Mouse (Mus musculus): Measurements from ENCODE around the gene Sp6. TPM values are rescaled to one million over a fixed set of nuclear protein-coding genes. Genes with fewer than 3 reads are reported as not detected.

Gene Sp6
- not detected in 2 replicates for polyA plus RNA-seq (2014; fragmentation: Nextera tagmentation; extraction: Ambion mirVana)

DNA sequence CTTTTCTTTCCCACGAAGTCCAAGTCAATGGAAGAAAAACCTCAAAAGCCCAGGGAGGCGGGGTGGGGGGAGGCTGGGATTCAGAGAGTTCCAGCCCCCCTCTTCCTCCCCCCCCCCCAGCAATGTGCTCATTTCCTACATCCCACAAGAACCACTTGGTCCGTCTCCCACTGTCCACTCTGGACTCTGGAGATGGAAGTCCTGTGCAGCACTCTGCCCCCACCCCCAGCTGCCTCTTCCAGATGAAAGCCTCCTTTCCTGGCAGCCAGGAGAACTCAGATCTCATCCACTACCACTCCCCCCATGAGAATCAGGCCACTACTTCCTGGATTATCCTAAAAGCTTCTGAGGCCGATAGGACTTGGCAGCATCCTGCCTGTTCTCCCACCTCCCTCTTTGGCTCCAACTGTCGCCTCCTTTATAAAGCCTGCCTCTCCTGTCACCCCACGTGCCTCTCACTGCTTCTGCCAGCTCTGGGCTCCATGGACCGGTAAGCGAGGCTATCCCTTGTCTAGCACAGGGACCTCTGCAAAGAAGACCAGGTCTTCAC is at the start of gene Sp6:
TSS of gene Sp6 (plus strand) at position 274 of the 550 bp plus-strand sequence.
- WGBS, result 26% methylated on average over 8 of the region's 8 CpGs
- no peak within 1 kb of the TSS for H3K4me3 ChIP-seq (ENCODE audit: low read depth, low read length)
- no peaks in the 10 kb centered on the region for H3K9me3 ChIP-seq (ENCODE audit: control insufficient read depth, low read length)
- H3K4me2 ChIP-seq (ENCODE audit: low read length), result no peak within 1 kb of the TSS
- no peak within 1 kb of the TSS for H3K9ac ChIP-seq (ENCODE audit: low read length)
- H3K27me3 ChIP-seq (replicated peaks; ENCODE audit: control insufficient read depth, insufficient read depth, low read length), result peaks cover 44% of the 10 kb centered on the region
- DNase-seq (ENCODE audit: low spot score) (no peak), ATAC-seq (replicated peaks; ENCODE audit: low FRiP score, low TSS enrichment, low read depth) (no peak)
- peaks cover under 1% of the 10 kb centered on the region; the same call in 1 of the 2 replicates for H3K4me1 ChIP-seq (replicated peaks; ENCODE audit: control insufficient read depth, insufficient read depth, low read length)
- H3K27ac ChIP-seq (ENCODE audit: low read depth), result no peak within 1 kb of the TSS
- H3K36me3 ChIP-seq (ENCODE audit: control insufficient read depth, insufficient read depth, low read length), result no peaks in the 10 kb centered on the region

DNA sequence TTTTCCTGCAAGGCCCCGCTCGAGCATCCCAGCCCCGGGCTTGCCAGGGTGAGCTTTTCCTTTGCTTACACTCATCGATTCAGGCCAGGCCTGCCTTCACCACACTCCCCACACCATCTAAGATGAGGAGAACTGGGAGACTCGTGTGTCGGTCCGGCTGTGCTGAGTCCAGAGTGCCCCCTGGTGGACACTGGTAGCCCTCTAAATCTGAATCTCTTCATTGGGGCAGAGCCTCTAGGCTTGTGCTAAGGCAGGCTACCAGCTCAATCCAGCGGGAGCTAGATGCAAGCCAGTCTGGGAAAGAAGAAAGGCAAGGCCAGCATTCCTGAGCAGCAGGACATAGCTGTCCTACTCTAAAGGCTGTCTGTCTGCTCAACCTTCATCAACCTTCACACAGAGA is 49.6 kb upstream of the Sp6 start:
- no peak overlapping the region for H3K9ac ChIP-seq (ENCODE audit: low read length)
- DNase-seq (ENCODE audit: low spot score) (peak; percentile 95), ATAC-seq (replicated peaks; ENCODE audit: low FRiP score, low TSS enrichment, low read depth) (peak; percentile 67)
- H3K36me3 ChIP-seq (ENCODE audit: control insufficient read depth, insufficient read depth, low read length), result peaks cover 44% of the 10 kb centered on the region
- H3K27ac ChIP-seq (ENCODE audit: low read depth), result no peak overlapping the region
- WGBS, result 16% methylated on average over 8 of the region's 8 CpGs
- H3K9me3 ChIP-seq (ENCODE audit: control insufficient read depth, low read length), result no peaks in the 10 kb centered on the region
- H3K27me3 ChIP-seq (replicated peaks; ENCODE audit: control insufficient read depth, insufficient read depth, low read length), result no peaks in the 10 kb centered on the region
- no peak overlapping the region for H3K4me2 ChIP-seq (ENCODE audit: low read length)
- H3K4me1 ChIP-seq (replicated peaks; ENCODE audit: control insufficient read depth, insufficient read depth, low read length), result peaks cover 7% of the 10 kb centered on the region; the same call in 1 of the 2 replicates
- no peak overlapping the region for H3K4me3 ChIP-seq (ENCODE audit: low read depth, low read length)

DNA sequence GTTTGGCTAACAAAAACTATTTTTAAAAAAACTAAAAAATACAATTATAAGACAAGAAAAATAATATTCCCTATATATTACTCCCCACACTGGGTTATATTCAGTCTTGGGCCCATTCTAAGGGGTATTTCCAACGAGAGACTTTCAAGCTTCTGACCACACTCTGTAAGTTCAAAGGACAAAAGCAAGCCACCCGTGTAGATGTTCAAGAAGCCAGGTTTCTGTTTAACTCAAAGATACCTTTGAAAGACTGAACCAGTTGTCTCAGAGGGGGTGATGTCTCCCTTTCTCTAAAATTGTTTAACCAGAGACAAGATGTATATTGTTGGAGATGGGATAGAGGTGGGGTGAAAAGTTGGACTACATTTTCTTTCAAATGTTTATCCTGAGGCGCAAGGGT is 47.0 kb upstream of the Sp6 start:
- Histone ChIP-seq H3K9ac (ENCODE audit: low read length) (no peak overlapping the region), H3K27ac (ENCODE audit: low read depth) (no peak overlapping the region), H3K4me3 (ENCODE audit: low read depth, low read length) (no peak overlapping the region), H3K4me1 (replicated peaks; ENCODE audit: control insufficient read depth, insufficient read depth, low read length) (peaks cover 26% of the 10 kb centered on the region), H3K27me3 (replicated peaks; ENCODE audit: control insufficient read depth, insufficient read depth, low read length) (no peaks in the 10 kb centered on the region), H3K9me3 (ENCODE audit: control insufficient read depth, low read length) (no peaks in the 10 kb centered on the region), H3K4me2 (ENCODE audit: low read length) (no peak overlapping the region), H3K36me3 (ENCODE audit: control insufficient read depth, insufficient read depth, low read length) (peaks cover 20% of the 10 kb centered on the region)
- no peak for DNase-seq (ENCODE audit: low spot score)
- 86% methylated on average over 3 of the region's 3 CpGs for WGBS
- no peak for ATAC-seq (replicated peaks; ENCODE audit: low FRiP score, low TSS enrichment, low read depth)

DNA sequence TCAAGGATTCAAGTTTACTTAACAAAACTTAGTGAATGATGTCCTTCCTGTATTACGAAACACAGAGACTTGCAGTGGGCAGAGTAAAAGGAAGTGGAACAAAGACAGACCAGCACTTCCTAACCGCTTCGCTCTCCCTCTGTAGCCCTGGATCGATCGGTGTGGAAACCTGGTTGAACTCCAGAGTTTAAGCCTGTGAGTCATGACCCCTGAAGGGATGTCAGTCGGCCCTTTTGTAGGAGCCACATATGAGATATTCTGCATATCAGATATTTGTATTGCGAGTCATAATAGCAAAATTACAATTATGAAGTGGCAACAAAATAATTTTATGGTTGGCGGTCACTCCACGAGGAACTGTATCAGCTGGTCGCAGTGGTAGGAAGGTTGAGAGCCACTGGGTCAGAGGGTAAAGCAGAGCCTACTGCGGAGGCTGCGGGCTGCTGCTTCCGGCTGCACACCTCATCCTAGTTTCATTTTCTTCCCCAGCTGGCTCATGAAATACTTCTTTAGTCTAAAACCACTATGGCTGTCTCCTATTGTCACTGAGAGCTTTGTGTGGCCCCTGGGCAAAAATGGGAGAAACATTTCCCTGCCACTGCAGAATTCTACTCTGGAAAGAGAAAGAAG is 46.2 kb upstream of the Sp6 start:
- H3K9me3 ChIP-seq (ENCODE audit: control insufficient read depth, low read length), result no peaks in the 10 kb centered on the region
- no peak overlapping the region; the same call in 1 of the 2 replicates for H3K27ac ChIP-seq (ENCODE audit: low read depth)
- H3K9ac ChIP-seq (ENCODE audit: low read length), result no peak overlapping the region
- no peak for DNase-seq (ENCODE audit: low spot score)
- no peak for ATAC-seq (replicated peaks; ENCODE audit: low FRiP score, low TSS enrichment, low read depth)
- peaks cover 26% of the 10 kb centered on the region for H3K4me1 ChIP-seq (replicated peaks; ENCODE audit: control insufficient read depth, insufficient read depth, low read length)
- 80% methylated on average over 13 of the region's 13 CpGs for WGBS
- H3K4me3 ChIP-seq (ENCODE audit: low read depth, low read length), result no peak overlapping the region
- 0 out of 2 replicates have a peak overlapping the region, but pooled peaks have one; percentile 2 for H3K4me2 ChIP-seq (ENCODE audit: low read length)
- peaks cover 11% of the 10 kb centered on the region for H3K36me3 ChIP-seq (ENCODE audit: control insufficient read depth, insufficient read depth, low read length)
- H3K27me3 ChIP-seq (replicated peaks; ENCODE audit: control insufficient read depth, insufficient read depth, low read length), result no peaks in the 10 kb centered on the region

DNA sequence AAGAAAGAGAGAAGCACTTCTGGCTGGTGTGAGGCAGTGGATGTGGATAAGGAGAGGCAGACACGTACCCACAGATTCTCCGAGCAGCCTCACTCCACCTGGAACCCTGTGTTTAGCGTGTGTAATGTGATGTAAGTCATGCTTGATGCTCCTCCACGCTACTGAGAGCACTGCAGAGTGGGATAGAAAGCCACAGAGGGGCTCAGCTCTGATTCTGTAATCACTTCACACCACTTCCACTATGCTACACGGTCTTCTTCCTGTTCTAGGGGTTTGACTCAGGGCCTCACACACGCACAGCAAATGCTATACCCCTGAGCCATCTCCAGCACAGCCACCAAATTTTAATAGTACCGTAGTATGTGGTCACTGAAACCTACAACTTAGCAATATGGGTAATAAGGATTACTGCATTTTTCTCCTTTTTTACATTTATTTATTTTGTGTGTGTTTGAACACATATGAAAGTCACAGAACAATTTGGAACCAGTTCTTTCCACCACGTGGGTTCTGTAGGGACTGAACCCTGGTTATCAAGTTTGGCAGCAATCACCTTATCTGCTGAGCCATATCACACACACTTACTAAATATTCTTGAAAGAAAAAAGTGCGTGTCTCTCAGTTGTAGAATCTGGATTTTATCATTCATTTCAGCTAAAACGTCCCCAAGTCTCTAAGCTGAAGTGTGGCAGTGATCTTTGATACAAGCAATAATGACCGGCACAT is 45.5 kb upstream of the Sp6 start:
- Histone ChIP-seq H3K4me1 (replicated peaks; ENCODE audit: control insufficient read depth, insufficient read depth, low read length) (peaks cover 26% of the 10 kb centered on the region), H3K4me3 (ENCODE audit: low read depth, low read length) (no peak overlapping the region), H3K9me3 (ENCODE audit: control insufficient read depth, low read length) (no peaks in the 10 kb centered on the region), H3K27me3 (replicated peaks; ENCODE audit: control insufficient read depth, insufficient read depth, low read length) (no peaks in the 10 kb centered on the region), H3K36me3 (ENCODE audit: control insufficient read depth, insufficient read depth, low read length) (peaks cover 6% of the 10 kb centered on the region), H3K4me2 (ENCODE audit: low read length) (no peak overlapping the region), H3K9ac (ENCODE audit: low read length) (no peak overlapping the region), H3K27ac (ENCODE audit: low read depth) (no peak overlapping the region)
- WGBS, result 78% methylated on average over 11 of the region's 11 CpGs
- no peak for ATAC-seq (replicated peaks; ENCODE audit: low FRiP score, low TSS enrichment, low read depth)
- no peak for DNase-seq (ENCODE audit: low spot score)

DNA sequence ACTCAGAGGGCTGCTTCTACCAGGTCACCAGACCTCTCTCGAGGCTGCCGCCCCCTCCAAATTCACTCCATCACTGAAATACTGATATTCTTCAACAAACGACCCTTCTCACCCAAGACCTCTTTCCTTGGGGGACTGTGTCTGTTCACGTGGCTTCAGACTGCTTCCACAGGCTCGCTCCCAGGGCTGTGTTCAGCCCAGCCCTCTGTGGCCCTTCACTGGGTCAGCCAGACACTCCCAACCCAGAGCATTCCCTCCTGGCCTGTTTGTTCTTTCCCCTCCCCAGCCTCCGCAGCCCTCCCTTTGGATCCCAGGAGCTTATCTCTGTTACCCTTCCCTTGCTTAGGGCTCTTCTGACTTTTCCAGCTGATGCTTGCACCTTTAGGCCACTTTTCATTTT is 44.7 kb upstream of the Sp6 start:
- Histone ChIP-seq H3K4me1 (replicated peaks; ENCODE audit: control insufficient read depth, insufficient read depth, low read length) (peaks cover 25% of the 10 kb centered on the region), H3K4me3 (ENCODE audit: low read depth, low read length) (no peak overlapping the region), H3K36me3 (ENCODE audit: control insufficient read depth, insufficient read depth, low read length) (no peaks in the 10 kb centered on the region), H3K9me3 (ENCODE audit: control insufficient read depth, low read length) (no peaks in the 10 kb centered on the region), H3K4me2 (ENCODE audit: low read length) (peak overlapping the region; percentile 15; the same call in 1 of the 2 replicates), H3K27ac (ENCODE audit: low read depth) (peak overlapping the region; percentile 68; the same call in 1 of the 2 replicates), H3K27me3 (replicated peaks; ENCODE audit: control insufficient read depth, insufficient read depth, low read length) (no peaks in the 10 kb centered on the region), H3K9ac (ENCODE audit: low read length) (no peak overlapping the region)
- DNase-seq (ENCODE audit: low spot score) (no peak), ATAC-seq (replicated peaks; ENCODE audit: low FRiP score, low TSS enrichment, low read depth) (no peak)
- 46% methylated on average over 6 of the region's 6 CpGs for WGBS

DNA sequence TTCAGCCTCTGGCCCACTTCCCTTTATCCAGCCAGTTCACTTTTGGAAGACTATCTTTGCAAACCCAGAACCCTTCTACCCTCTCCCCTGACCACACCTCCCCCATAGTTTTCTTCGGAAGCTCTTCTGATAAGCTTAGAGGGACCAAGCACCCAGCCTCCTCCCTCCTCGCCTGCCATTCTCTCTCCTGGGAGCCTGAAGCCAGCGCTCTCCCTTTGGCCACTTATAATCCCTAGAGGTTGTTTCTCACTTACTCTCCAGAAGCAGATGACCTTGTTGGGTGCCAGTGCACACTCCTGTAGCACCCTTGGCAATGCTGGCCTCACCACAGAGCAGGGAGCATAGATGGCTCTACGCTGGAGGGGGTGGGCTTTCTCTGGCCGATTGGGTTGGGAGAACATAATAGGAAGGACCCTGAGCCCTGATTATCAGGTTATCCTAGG is 43.9 kb upstream of the Sp6 start:
- no peak for DNase-seq (ENCODE audit: low spot score)
- no peaks in the 10 kb centered on the region for H3K9me3 ChIP-seq (ENCODE audit: control insufficient read depth, low read length)
- H3K27ac ChIP-seq (ENCODE audit: low read depth), result peak overlapping the region; percentile 68
- no peak for ATAC-seq (replicated peaks; ENCODE audit: low FRiP score, low TSS enrichment, low read depth)
- no peak overlapping the region; the same call in 1 of the 2 replicates for H3K9ac ChIP-seq (ENCODE audit: low read length)
- peaks cover 23% of the 10 kb centered on the region for H3K4me1 ChIP-seq (replicated peaks; ENCODE audit: control insufficient read depth, insufficient read depth, low read length)
- H3K4me2 ChIP-seq (ENCODE audit: low read length), result no peak overlapping the region
- WGBS, result 62% methylated on average over 5 of the region's 5 CpGs
- H3K4me3 ChIP-seq (ENCODE audit: low read depth, low read length), result no peak overlapping the region
- H3K36me3 ChIP-seq (ENCODE audit: control insufficient read depth, insufficient read depth, low read length), result no peaks in the 10 kb centered on the region
- H3K27me3 ChIP-seq (replicated peaks; ENCODE audit: control insufficient read depth, insufficient read depth, low read length), result no peaks in the 10 kb centered on the region

DNA sequence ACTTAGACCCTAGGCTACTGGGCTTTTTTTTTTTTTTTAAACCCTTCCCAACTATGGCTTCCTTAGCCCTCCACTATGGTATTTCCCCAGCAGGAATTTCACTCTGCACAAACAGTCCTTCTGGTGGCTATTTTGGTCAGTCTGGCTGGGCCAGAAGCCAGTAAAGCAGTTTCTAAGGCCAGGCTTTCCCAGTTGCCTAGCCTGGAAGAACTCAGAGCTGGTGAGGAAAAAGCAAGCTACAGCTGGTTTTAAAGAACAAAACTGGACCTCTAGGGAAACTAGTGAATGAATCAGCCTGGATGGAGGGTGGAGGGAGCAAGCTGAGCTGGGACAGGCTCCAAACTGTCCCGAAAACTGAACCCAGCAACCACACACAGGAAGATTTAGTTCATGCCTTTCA is 43.4 kb upstream of the Sp6 start:
- no peak overlapping the region for H3K4me2 ChIP-seq (ENCODE audit: low read length)
- H3K36me3 ChIP-seq (ENCODE audit: control insufficient read depth, insufficient read depth, low read length), result no peaks in the 10 kb centered on the region
- no peak overlapping the region for H3K4me3 ChIP-seq (ENCODE audit: low read depth, low read length)
- H3K9me3 ChIP-seq (ENCODE audit: control insufficient read depth, low read length), result no peaks in the 10 kb centered on the region
- ATAC-seq (replicated peaks; ENCODE audit: low FRiP score, low TSS enrichment, low read depth) (no peak), DNase-seq (ENCODE audit: low spot score) (no peak)
- peak overlapping the region; percentile 68 for H3K27ac ChIP-seq (ENCODE audit: low read depth)
- 69% methylated on average over 1 of the region's 1 CpGs for WGBS
- no peak overlapping the region; the same call in 1 of the 2 replicates for H3K9ac ChIP-seq (ENCODE audit: low read length)
- H3K27me3 ChIP-seq (replicated peaks; ENCODE audit: control insufficient read depth, insufficient read depth, low read length), result no peaks in the 10 kb centered on the region
- peaks cover 23% of the 10 kb centered on the region for H3K4me1 ChIP-seq (replicated peaks; ENCODE audit: control insufficient read depth, insufficient read depth, low read length)
